Mouse (Mus musculus): ENCODE data around the gene Anapc16. TPM values are rescaled to one million over a fixed set of nuclear protein-coding genes. Genes with fewer than 3 reads are reported as not detected.
A peak's percentile ranks its signal among the peaks of the same experiment; 100 is the strongest.
"Not testable (repeated sequence)": the region's sequence is repeated elsewhere in the genome, so short reads cannot be mapped to it uniquely, and the experiment has no call there.

Gene Anapc16
- polyA plus RNA-seq, 1 experiment: 127 TPM

- Histone ChIP-seq H3K36me3 (ENCODE audit: control insufficient read depth, insufficient read depth) (peaks cover 6% of the 10 kb centered on the region), H3K79me2 (ENCODE audit: control insufficient read depth, insufficient read depth) (peaks cover 23% of the 10 kb centered on the region), H3K4me2 (ENCODE audit: low read depth) (no peak overlapping the region), H3ac (ENCODE audit: control insufficient read depth, insufficient read length) (no peak overlapping the region), H3K4me3 (no peak overlapping the region), H3K27me3 (ENCODE audit: control insufficient read depth, insufficient read depth, insufficient read length) (no peaks in the 10 kb centered on the region)
- TF ChIP-seq POLR2AphosphoS2 (IDR thresholded peaks at IDR 0.05; ENCODE audit: insufficient read length, low read depth) (no peak), MAX (IDR thresholded peaks at IDR 0.05; ENCODE audit: low read depth) (no peak), CEBPB (IDR thresholded peaks at IDR 0.05; ENCODE audit: insufficient read depth, poor library complexity, severe bottlenecking) (no peak), POLR2A (IDR thresholded peaks at IDR 0.05; ENCODE audit: insufficient read length, low read depth) (no peak), E2F4 (IDR thresholded peaks at IDR 0.05; ENCODE audit: insufficient read depth) (no peak), MYOG (IDR thresholded peaks at IDR 0.05; ENCODE audit: control insufficient read depth in 1 of 3, insufficient read depth in 1 of 3, insufficient read length in 2 of 3, low read depth in 2 of 3) (no peak), TCF3 (IDR thresholded peaks at IDR 0.05; ENCODE audit: insufficient read length, low read depth) (no peak), MYOD1 (IDR thresholded peaks at IDR 0.05; ENCODE audit: control insufficient read depth in 1 of 3, insufficient read length in 2 of 3, low read depth in 2 of 3) (no peak), SRF (IDR thresholded peaks at IDR 0.05; ENCODE audit: control insufficient read depth, insufficient read length, low read depth) (no peak), USF1 (IDR thresholded peaks at IDR 0.05; ENCODE audit: low read depth) (no peak), REST (IDR thresholded peaks at IDR 0.05; ENCODE audit: insufficient read depth, insufficient read length) (no peak), TCF12 (IDR thresholded peaks at IDR 0.05; ENCODE audit: insufficient read depth, poor library complexity, severe bottlenecking) (no peak)
Measured at GRCm38 (mm10) chr10:60005264-60005663, 2.3 kb upstream of the Anapc16 start.

- Histone ChIP-seq H3K79me2 (ENCODE audit: control insufficient read depth, insufficient read depth) (peaks cover 35% of the 10 kb centered on the region), H3K4me2 (ENCODE audit: low read depth) (peak overlapping the region; percentile 89), H3ac (ENCODE audit: control insufficient read depth, insufficient read length) (peak overlapping the region; percentile 33), H3K4me3 (peak overlapping the region; percentile 98), H3K36me3 (ENCODE audit: control insufficient read depth, insufficient read depth) (peaks cover 3% of the 10 kb centered on the region), H3K27me3 (ENCODE audit: control insufficient read depth, insufficient read depth, insufficient read length) (no peaks in the 10 kb centered on the region)
- TF ChIP-seq E2F4 (IDR thresholded peaks at IDR 0.05; ENCODE audit: insufficient read depth): no peak
- no peak for TF ChIP-seq CEBPB (IDR thresholded peaks at IDR 0.05; ENCODE audit: insufficient read depth, poor library complexity, severe bottlenecking)
- TF ChIP-seq POLR2A (IDR thresholded peaks at IDR 0.05; ENCODE audit: insufficient read length, low read depth): no peak
- no peak for TF ChIP-seq MYOG (IDR thresholded peaks at IDR 0.05; ENCODE audit: control insufficient read depth in 1 of 3, insufficient read depth in 1 of 3, insufficient read length in 2 of 3, low read depth in 2 of 3)
- no peak for TF ChIP-seq MAX (IDR thresholded peaks at IDR 0.05; ENCODE audit: low read depth)
- no peak for TF ChIP-seq TCF12 (IDR thresholded peaks at IDR 0.05; ENCODE audit: insufficient read depth, poor library complexity, severe bottlenecking)
- TF ChIP-seq POLR2AphosphoS2 (IDR thresholded peaks at IDR 0.05; ENCODE audit: insufficient read length, low read depth): no peak
- no peak for TF ChIP-seq TCF3 (IDR thresholded peaks at IDR 0.05; ENCODE audit: insufficient read length, low read depth)
- TF ChIP-seq USF1 (IDR thresholded peaks at IDR 0.05; ENCODE audit: low read depth): no peak
- TF ChIP-seq MYOD1 (IDR thresholded peaks at IDR 0.05; ENCODE audit: control insufficient read depth in 1 of 3, insufficient read length in 2 of 3, low read depth in 2 of 3): no peak
- no peak for TF ChIP-seq SRF (IDR thresholded peaks at IDR 0.05; ENCODE audit: control insufficient read depth, insufficient read length, low read depth)
Measured at GRCm38 (mm10) chr10:60003847-60004246, 912 bp upstream of the Anapc16 start.

- Histone ChIP-seq H3K4me2 (ENCODE audit: low read depth) (peak overlapping the region; percentile 89), H3K79me2 (ENCODE audit: control insufficient read depth, insufficient read depth) (peaks cover 38% of the 10 kb centered on the region), H3K4me3 (peak overlapping the region; percentile 98), H3ac (ENCODE audit: control insufficient read depth, insufficient read length) (peak overlapping the region; percentile 33), H3K36me3 (ENCODE audit: control insufficient read depth, insufficient read depth) (peaks cover 3% of the 10 kb centered on the region), H3K27me3 (ENCODE audit: control insufficient read depth, insufficient read depth, insufficient read length) (no peaks in the 10 kb centered on the region)
- TF ChIP-seq E2F4 (IDR thresholded peaks at IDR 0.05; ENCODE audit: insufficient read depth) (no peak), MYOG (IDR thresholded peaks at IDR 0.05; ENCODE audit: control insufficient read depth in 1 of 3, insufficient read depth in 1 of 3, insufficient read length in 2 of 3, low read depth in 2 of 3) (no peak), REST (IDR thresholded peaks at IDR 0.05; ENCODE audit: insufficient read depth, insufficient read length) (no peak), CEBPB (IDR thresholded peaks at IDR 0.05; ENCODE audit: insufficient read depth, poor library complexity, severe bottlenecking) (no peak)
Measured at GRCm38 (mm10) chr10:60003213-60003752, 348 bp upstream of the Anapc16 start.

- TF ChIP-seq MYOG (IDR thresholded peaks at IDR 0.05; ENCODE audit: control insufficient read depth in 1 of 3, insufficient read depth in 1 of 3, insufficient read length in 2 of 3, low read depth in 2 of 3) (no peak), E2F4 (IDR thresholded peaks at IDR 0.05; ENCODE audit: insufficient read depth) (no peak), MAX (IDR thresholded peaks at IDR 0.05; ENCODE audit: low read depth) (no peak), TCF3 (IDR thresholded peaks at IDR 0.05; ENCODE audit: insufficient read length, low read depth) (no peak), TCF12 (IDR thresholded peaks at IDR 0.05; ENCODE audit: insufficient read depth, poor library complexity, severe bottlenecking) (no peak), USF1 (IDR thresholded peaks at IDR 0.05; ENCODE audit: low read depth) (no peak), POLR2AphosphoS2 (IDR thresholded peaks at IDR 0.05; ENCODE audit: insufficient read length, low read depth) (no peak)
- H3K4me3 ChIP-seq: peak overlapping the region; percentile 98
- H3K27me3 ChIP-seq (ENCODE audit: control insufficient read depth, insufficient read depth, insufficient read length): no peaks in the 10 kb centered on the region
- peak overlapping the region; percentile 33 for H3ac ChIP-seq (ENCODE audit: control insufficient read depth, insufficient read length)
- H3K4me2 ChIP-seq (ENCODE audit: low read depth): peak overlapping the region; percentile 100
- peaks cover 48% of the 10 kb centered on the region for H3K79me2 ChIP-seq (ENCODE audit: control insufficient read depth, insufficient read depth)
- peaks cover 3% of the 10 kb centered on the region for H3K36me3 ChIP-seq (ENCODE audit: control insufficient read depth, insufficient read depth)
Measured at GRCm38 (mm10) chr10:60002203-60002602, 732 bp downstream of the Anapc16 start.

- H3K79me2 ChIP-seq (ENCODE audit: control insufficient read depth, insufficient read depth): peaks cover 52% of the 10 kb centered on the region
- H3K27me3 ChIP-seq (ENCODE audit: control insufficient read depth, insufficient read depth, insufficient read length); H3K36me3 ChIP-seq (ENCODE audit: control insufficient read depth, insufficient read depth): not testable (repeated sequence)
- peak overlapping the region; percentile 100 for H3K4me2 ChIP-seq (ENCODE audit: low read depth)
- peak overlapping the region; percentile 98 for H3K4me3 ChIP-seq
- peak overlapping the region; percentile 33 for H3ac ChIP-seq (ENCODE audit: control insufficient read depth, insufficient read length)
Measured at GRCm38 (mm10) chr10:60001663-60002062, 1.3 kb downstream of the Anapc16 start.
